Mouse (Mus musculus): ENCODE results near the gene Plcl1. TPM values are rescaled to one million over a fixed set of nuclear protein-coding genes. Genes with fewer than 3 reads are reported as not detected.
A peak's percentile ranks its signal among the peaks of the same experiment; 100 is the strongest.

Plcl1 gene
- polyA plus RNA-seq, 1 experiment from 2014 or later: 2.2 TPM

GRCm38 (mm10) chr1:55581752-55582151 lies 176.0 kb downstream of the Plcl1 start:
- Histone ChIP-seq H3K4me3 (no peak overlapping the region), H3K27me3 (no peaks in the 10 kb centered on the region), H3K4me1 (no peaks in the 10 kb centered on the region), H3K4me2 (no peak overlapping the region), H3K36me3 (no peaks in the 10 kb centered on the region), H3K9me3 (no peaks in the 10 kb centered on the region), H3K9ac (no peak overlapping the region), H3K27ac (no peak overlapping the region)
- 61% methylated on average over 2 of the region's 2 CpGs for WGBS
- ATAC-seq (ENCODE audit: borderline replicate concordance, extremely low read depth, low FRiP score, low TSS enrichment): no peak

- Histone ChIP-seq H3K4me3 (no peak overlapping the region), H3K4me2 (no peak overlapping the region), H3K9me3 (no peaks in the 10 kb centered on the region), H3K27ac (no peak overlapping the region), H3K4me1 (no peaks in the 10 kb centered on the region), H3K9ac (no peak overlapping the region), H3K36me3 (no peaks in the 10 kb centered on the region), H3K27me3 (no peaks in the 10 kb centered on the region)
- ATAC-seq (ENCODE audit: borderline replicate concordance, extremely low read depth, low FRiP score, low TSS enrichment): no peak
- WGBS: 64% methylated on average over 4 of the region's 4 CpGs
Measured at GRCm38 (mm10) chr1:55585441-55585840, 179.7 kb downstream of the Plcl1 start.

- 73% methylated on average over 6 of the region's 6 CpGs for WGBS
- Histone ChIP-seq H3K27me3 (no peaks in the 10 kb centered on the region), H3K9ac (no peak overlapping the region), H3K4me1 (no peaks in the 10 kb centered on the region), H3K36me3 (no peaks in the 10 kb centered on the region), H3K9me3 (no peaks in the 10 kb centered on the region), H3K4me2 (no peak overlapping the region), H3K27ac (no peak overlapping the region), H3K4me3 (no peak overlapping the region)
- ATAC-seq (ENCODE audit: borderline replicate concordance, extremely low read depth, low FRiP score, low TSS enrichment): no peak
Measured at GRCm38 (mm10) chr1:55588090-55588489, 182.4 kb downstream of the Plcl1 start.

- Histone ChIP-seq H3K4me1 (no peaks in the 10 kb centered on the region), H3K9me3 (no peaks in the 10 kb centered on the region), H3K9ac (no peak overlapping the region), H3K4me3 (no peak overlapping the region), H3K27ac (no peak overlapping the region), H3K27me3 (no peaks in the 10 kb centered on the region), H3K36me3 (no peaks in the 10 kb centered on the region), H3K4me2 (no peak overlapping the region)
- ATAC-seq (ENCODE audit: borderline replicate concordance, extremely low read depth, low FRiP score, low TSS enrichment): no peak
Measured at GRCm38 (mm10) chr1:55590047-55590446, 184.3 kb downstream of the Plcl1 start.

- Histone ChIP-seq H3K36me3 (no peaks in the 10 kb centered on the region), H3K4me2 (no peak overlapping the region), H3K27me3 (no peaks in the 10 kb centered on the region), H3K27ac (no peak overlapping the region), H3K4me3 (no peak overlapping the region), H3K9me3 (no peaks in the 10 kb centered on the region), H3K4me1 (no peaks in the 10 kb centered on the region), H3K9ac (no peak overlapping the region)
- 47% methylated on average over 1 of the region's 1 CpGs for WGBS
- ATAC-seq (ENCODE audit: borderline replicate concordance, extremely low read depth, low FRiP score, low TSS enrichment): peak; percentile 35; the same call in 1 of the 2 replicates
Measured at GRCm38 (mm10) chr1:55600496-55600895, 194.8 kb downstream of the Plcl1 start.

GRCm38 (mm10) chr1:55604593-55604992 lies 198.9 kb downstream of the Plcl1 start:
- Histone ChIP-seq H3K9me3 (no peaks in the 10 kb centered on the region), H3K4me3 (no peak overlapping the region), H3K4me2 (no peak overlapping the region), H3K27ac (no peak overlapping the region), H3K4me1 (no peaks in the 10 kb centered on the region), H3K27me3 (no peaks in the 10 kb centered on the region), H3K36me3 (no peaks in the 10 kb centered on the region), H3K9ac (no peak overlapping the region)
- no peak for ATAC-seq (ENCODE audit: borderline replicate concordance, extremely low read depth, low FRiP score, low TSS enrichment)
- 62% methylated on average over 4 of the region's 4 CpGs for WGBS

- Histone ChIP-seq H3K27ac (no peak overlapping the region), H3K4me2 (no peak overlapping the region), H3K9ac (no peak overlapping the region), H3K4me1 (no peaks in the 10 kb centered on the region), H3K9me3 (no peaks in the 10 kb centered on the region), H3K36me3 (no peaks in the 10 kb centered on the region), H3K4me3 (no peak overlapping the region), H3K27me3 (no peaks in the 10 kb centered on the region)
- WGBS: 68% methylated on average over 4 of the region's 4 CpGs
- ATAC-seq (ENCODE audit: borderline replicate concordance, extremely low read depth, low FRiP score, low TSS enrichment): no peak
Measured at GRCm38 (mm10) chr1:55605450-55605849, 199.7 kb downstream of the Plcl1 start.

GRCm38 (mm10) chr1:55605956-55606355 lies 200.2 kb downstream of the Plcl1 start:
- no peak for ATAC-seq (ENCODE audit: borderline replicate concordance, extremely low read depth, low FRiP score, low TSS enrichment)
- 43% methylated on average over 2 of the region's 2 CpGs for WGBS
- H3K9me3 ChIP-seq: no peaks in the 10 kb centered on the region

GRCm38 (mm10) chr1:55606405-55606804 lies 200.7 kb downstream of the Plcl1 start:
- Histone ChIP-seq H3K9me3 (no peaks in the 10 kb centered on the region), H3K4me3 (no peak overlapping the region), H3K36me3 (no peaks in the 10 kb centered on the region), H3K27me3 (no peaks in the 10 kb centered on the region), H3K4me1 (no peaks in the 10 kb centered on the region), H3K9ac (no peak overlapping the region), H3K4me2 (no peak overlapping the region), H3K27ac (no peak overlapping the region)
- WGBS: 49% methylated on average over 8 of the region's 8 CpGs
- no peak for ATAC-seq (ENCODE audit: borderline replicate concordance, extremely low read depth, low FRiP score, low TSS enrichment)

More at GRCm38 (mm10) chr1:55605956-55606355, 200.2 kb downstream of the Plcl1 start:
- no peaks in the 10 kb centered on the region for H3K27me3 ChIP-seq
- no peak overlapping the region for H3K4me2 ChIP-seq
- no peak overlapping the region for H3K9ac ChIP-seq
- H3K4me3 ChIP-seq: no peak overlapping the region
- H3K36me3 ChIP-seq: no peaks in the 10 kb centered on the region
- H3K27ac ChIP-seq: no peak overlapping the region
- no peaks in the 10 kb centered on the region for H3K4me1 ChIP-seq

- no peak overlapping the region for H3K4me3 ChIP-seq
- H3K4me1 ChIP-seq: no peaks in the 10 kb centered on the region
- ATAC-seq (ENCODE audit: borderline replicate concordance, extremely low read depth, low FRiP score, low TSS enrichment): no peak
- H3K27ac ChIP-seq: no peak overlapping the region
- H3K9ac ChIP-seq: no peak overlapping the region
- H3K9me3 ChIP-seq: no peaks in the 10 kb centered on the region
- no peaks in the 10 kb centered on the region for H3K27me3 ChIP-seq
- no peak overlapping the region for H3K4me2 ChIP-seq
- 83% methylated on average over 6 of the region's 6 CpGs for WGBS
- H3K36me3 ChIP-seq: no peaks in the 10 kb centered on the region
Measured at GRCm38 (mm10) chr1:55612759-55613328, 207.1 kb downstream of the Plcl1 start.

GRCm38 (mm10) chr1:55617857-55618256 lies 212.1 kb downstream of the Plcl1 start:
- 87% methylated on average over 2 of the region's 2 CpGs for WGBS
- Histone ChIP-seq H3K9ac (no peak overlapping the region), H3K9me3 (no peaks in the 10 kb centered on the region), H3K4me2 (no peak overlapping the region), H3K27me3 (no peaks in the 10 kb centered on the region), H3K27ac (no peak overlapping the region), H3K36me3 (no peaks in the 10 kb centered on the region), H3K4me3 (no peak overlapping the region), H3K4me1 (peaks cover 4% of the 10 kb centered on the region; the same call in 1 of the 2 replicates)
- ATAC-seq (ENCODE audit: borderline replicate concordance, extremely low read depth, low FRiP score, low TSS enrichment): no peak

- Histone ChIP-seq H3K27ac (no peak overlapping the region), H3K4me3 (no peak overlapping the region), H3K9ac (no peak overlapping the region), H3K4me1 (peaks cover 4% of the 10 kb centered on the region; the same call in 1 of the 2 replicates), H3K4me2 (no peak overlapping the region), H3K9me3 (no peaks in the 10 kb centered on the region), H3K27me3 (no peaks in the 10 kb centered on the region), H3K36me3 (no peaks in the 10 kb centered on the region)
- no peak for ATAC-seq (ENCODE audit: borderline replicate concordance, extremely low read depth, low FRiP score, low TSS enrichment)
- 37% methylated on average over 7 of the region's 7 CpGs for WGBS
Measured at GRCm38 (mm10) chr1:55618617-55619286, 213.0 kb downstream of the Plcl1 start.

Data from lung, embryonic 15.5 days (tissue).